Mouse (Mus musculus): ENCODE measurements around the gene Anapc16. TPM values are rescaled to one million over a fixed set of nuclear protein-coding genes. Genes with fewer than 3 reads are reported as not detected.

The Anapc16 gene
- 114 TPM for polyA plus RNA-seq (2017; shearing (Covaris generic))

DNA sequence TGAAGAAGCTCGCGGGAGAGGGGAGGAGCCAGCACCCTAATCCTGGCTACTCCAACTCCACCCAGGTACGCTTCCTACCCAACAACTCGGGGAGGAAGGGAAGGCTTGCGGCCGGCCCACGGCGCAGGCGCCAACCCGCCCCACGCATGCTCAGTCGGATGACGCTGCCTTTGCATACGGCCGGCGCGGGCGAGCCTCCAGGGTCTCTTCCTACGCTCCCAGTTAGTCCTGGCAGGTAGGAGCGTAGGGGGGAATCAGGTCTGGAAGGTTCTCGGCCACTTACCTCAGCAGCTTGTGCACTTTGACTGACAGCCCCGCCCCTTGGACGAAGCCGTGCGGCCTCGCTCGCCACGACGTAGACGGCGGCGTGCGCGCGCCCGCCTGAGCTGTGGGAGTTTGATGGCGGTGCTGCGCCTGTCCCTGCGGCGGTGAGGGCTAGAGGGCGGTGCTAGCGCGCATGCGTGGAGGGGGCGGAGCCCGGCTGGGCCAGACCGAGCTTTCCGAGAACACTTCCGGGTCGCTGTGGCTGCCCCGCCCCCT lies at the start of gene Anapc16, which contains the start of gene Ascc1:
Gene Anapc16 (minus strand): TSS at position 463 of the 540 bp plus-strand sequence.
Gene Ascc1 (plus strand): TSS at position 133 of the 540 bp plus-strand sequence.

GRCm38 (mm10) chr10:59951211-59952151 lies 51.5 kb downstream of the Anapc16 start, which contains the start of gene Ddit4:
TSS of gene Ddit4 (minus strand) at chr10:59951834.

Other genes with a start within 250 kb of the Anapc16 start
- gene Dnajb12, start 123.6 kb downstream of the Anapc16 start, polyA plus RNA-seq (2017; shearing (Covaris generic)), result 15.2 TPM
- 68.8 TPM for gene Ddit4, start 51.3 kb downstream of the Anapc16 start, polyA plus RNA-seq (2017; shearing (Covaris generic))
- 52.8 TPM for gene Ascc1, start 330 bp downstream of the Anapc16 start, polyA plus RNA-seq (2017; shearing (Covaris generic))
- 7.4 TPM for gene Spock2, start 103.1 kb upstream of the Anapc16 start, polyA plus RNA-seq (2017; shearing (Covaris generic))
- 0.17 TPM for gene Chst3, start 216.1 kb upstream of the Anapc16 start, polyA plus RNA-seq (2017; shearing (Covaris generic))